Mouse (Mus musculus) MEL (cell line): Measurements from ENCODE around the gene Aktip. TPM values are rescaled to one million over a fixed set of nuclear protein-coding genes. Genes with fewer than 3 reads are reported as not detected.

ENCODE experiments used
- DNase-seq: peaks from one replicate; pipeline ENCODE4 v3.0.0; 2011; ENCODE audit warnings: low read depth, low spot score
- H3K27ac ChIP-seq: 2 replicates; pipeline ENCODE4 v1.5.1; 2012; ENCODE audit warnings: low read depth, mild to moderate bottlenecking, control low read depth, low read length, moderate library complexity; ENCODE audit not compliant: control insufficient read depth
- H3K27me3 ChIP-seq, 2 experiments: fragments of 150-350 bp in 1 of 2; sonication (generic) in 1 of 2; 2 replicates each; pipeline ENCODE4 v1.6.1; 2012; ENCODE audit warnings: low read length in 2 of 2, mild to moderate bottlenecking in 2 of 2, improper control_type of control experiment in 1 of 2, moderate library complexity in 1 of 2; ENCODE audit not compliant: insufficient read depth in 2 of 2, control insufficient read depth in 1 of 2
- H3K36me3 ChIP-seq, 2 experiments: 2 replicates each; pipeline ENCODE4 v1.6.1; 2012 to 2014; ENCODE audit warnings: low read length in 2 of 2, improper control_type of control experiment in 1 of 2, inconsistent platforms in 1 of 2, mild to moderate bottlenecking in 1 of 2; ENCODE audit not compliant: insufficient read depth in 2 of 2, control insufficient read depth in 1 of 2
- H3K4me1 ChIP-seq, 2 experiments: fragments of 150-350 bp in 1 of 2; sonication (generic) in 1 of 2; 2 replicates each; pipeline ENCODE4 v1.6.1; 2012; ENCODE audit warnings: low read length in 2 of 2, improper control_type of control experiment in 1 of 2, mild to moderate bottlenecking in 1 of 2; ENCODE audit not compliant: insufficient read depth in 2 of 2, control insufficient read depth in 1 of 2
- H3K4me3 ChIP-seq, 2 experiments: fragments of 150-350 bp in 1 of 2; sonication (generic) in 1 of 2; 2 replicates each; pipeline ENCODE4 v1.5.1; 2012; ENCODE audit warnings: low read depth in 2 of 2, low read length in 2 of 2, mild to moderate bottlenecking in 2 of 2, moderate library complexity in 2 of 2, control low read depth in 1 of 2, improper control_type of control experiment in 1 of 2; ENCODE audit not compliant: control insufficient read depth in 1 of 2, insufficient read depth in 1 of 2
- H3K79me2 ChIP-seq: 2 replicates; pipeline ENCODE4 v1.6.1; 2012; ENCODE audit warnings: mild to moderate bottlenecking, low read length, moderate library complexity; ENCODE audit not compliant: control insufficient read depth, poor library complexity, insufficient read depth
- H3K9ac ChIP-seq: 2 replicates; pipeline ENCODE4 v1.6.1; 2012; ENCODE audit warnings: low read depth, mild to moderate bottlenecking, control low read depth, low read length, moderate library complexity; ENCODE audit not compliant: control insufficient read depth, poor library complexity, severe bottlenecking
- H3K9me3 ChIP-seq: fragments of 150-350 bp; sonication (generic); replicated peaks from 2 replicates; pipeline ENCODE4 v1.6.1; 2012; ENCODE audit warnings: mild to moderate bottlenecking, low read length, improper control_type of control experiment, moderate library complexity; ENCODE audit not compliant: insufficient read depth
- CHD1 ChIP-seq: IDR thresholded peaks from 2 replicates; pipeline ENCODE4 v1.6.1; 2012; ENCODE audit warnings: low read depth, mild to moderate bottlenecking, inconsistent platforms, low read length, improper control_type of control experiment
- CTCF ChIP-seq, 3 experiments: IDR thresholded peaks in 2 of 3; conservative IDR thresholded peaks in 1 of 3; 2 replicates each; pipeline ENCODE4 v1.5.1; 2011 to 2012; ENCODE audit warnings: low read length in 3 of 3, low read depth in 2 of 3, mild to moderate bottlenecking in 2 of 3, improper control_type of control experiment in 1 of 3, inconsistent platforms in 1 of 3, mixed read lengths in 1 of 3, moderate library complexity in 1 of 3; ENCODE audit not compliant: control insufficient read depth in 1 of 3, insufficient read depth in 1 of 3, poor library complexity in 1 of 3, severe bottlenecking in 1 of 3
- E2F4 ChIP-seq: IDR thresholded peaks from 2 replicates; pipeline ENCODE4 v1.6.1; 2011; ENCODE audit warnings: low read depth, low read length, improper control_type of control experiment, borderline replicate concordance
- ELF1 ChIP-seq: IDR thresholded peaks from 2 replicates; pipeline ENCODE4 v1.6.1; 2014; ENCODE audit warnings: low read depth, mild to moderate bottlenecking, inconsistent platforms, low read length, improper control_type of control experiment, moderate library complexity
- EP300 ChIP-seq, 2 experiments: IDR thresholded peaks; 2 replicates each; pipeline ENCODE4 v1.6.1; 2011; ENCODE audit warnings: improper control_type of control experiment in 2 of 2, low read length in 2 of 2, low read depth in 1 of 2, mild to moderate bottlenecking in 1 of 2
- ETS1 ChIP-seq: IDR thresholded peaks from 2 replicates; pipeline ENCODE4 v1.6.1; 2012; ENCODE audit warnings: low read depth, mild to moderate bottlenecking, inconsistent platforms, low read length, improper control_type of control experiment, moderate library complexity
- GABPA ChIP-seq: IDR thresholded peaks from 2 replicates; pipeline ENCODE4 v1.6.1; 2012; ENCODE audit warnings: low read depth, mild to moderate bottlenecking, inconsistent platforms, low read length, improper control_type of control experiment, moderate library complexity
- GATA1 ChIP-seq: IDR thresholded peaks from 2 replicates; pipeline ENCODE4 v1.6.1; 2011; ENCODE audit warnings: low read depth, low read length, improper control_type of control experiment
- JUND ChIP-seq: IDR thresholded peaks from 2 replicates; pipeline ENCODE4 v1.6.1; 2011; ENCODE audit warnings: low read depth, mild to moderate bottlenecking, improper control_type of control experiment, low read length
- MAZ ChIP-seq: IDR thresholded peaks from 2 replicates; pipeline ENCODE4 v1.6.1; 2012; ENCODE audit warnings: low read depth, mild to moderate bottlenecking, inconsistent platforms, low read length, improper control_type of control experiment
- MEF2A ChIP-seq: IDR thresholded peaks from 2 replicates; pipeline ENCODE4 v1.6.1; 2014; ENCODE audit warnings: low read depth, mild to moderate bottlenecking, inconsistent platforms, low read length, improper control_type of control experiment; ENCODE audit not compliant: poor library complexity, insufficient replicate concordance, severe bottlenecking; ENCODE audit errors: extremely low read depth
- MXI1 ChIP-seq: IDR thresholded peaks from 2 replicates; pipeline ENCODE4 v1.6.1; 2011; ENCODE audit warnings: mild to moderate bottlenecking, low read depth, low read length, improper control_type of control experiment
- POLR2AphosphoS2 ChIP-seq: IDR thresholded peaks from 2 replicates; pipeline ENCODE4 v1.6.1; 2011; ENCODE audit warnings: low read length, improper control_type of control experiment
- SIN3A ChIP-seq: IDR thresholded peaks from 2 replicates; pipeline ENCODE4 v1.6.1; 2012; ENCODE audit warnings: low read length, improper control_type of control experiment, inconsistent platforms
- SMC3 ChIP-seq: IDR thresholded peaks from 2 replicates; pipeline ENCODE4 v1.6.1; 2011; ENCODE audit warnings: low read depth, low read length, improper control_type of control experiment
- TCF12 ChIP-seq: IDR thresholded peaks from 2 replicates; pipeline ENCODE4 v1.6.1; 2014; ENCODE audit warnings: low read depth, mild to moderate bottlenecking, inconsistent platforms, low read length, improper control_type of control experiment, moderate library complexity
- USF1 ChIP-seq: IDR thresholded peaks from 2 replicates; pipeline ENCODE4 v1.6.1; 2014; ENCODE audit warnings: low read depth, mild to moderate bottlenecking, inconsistent platforms, low read length, improper control_type of control experiment, moderate library complexity
- ZC3H11A ChIP-seq: IDR thresholded peaks from 2 replicates; pipeline ENCODE4 v1.6.1; 2012; ENCODE audit warnings: low read depth, mild to moderate bottlenecking, inconsistent platforms, low read length, improper control_type of control experiment
- ZKSCAN1 ChIP-seq: IDR thresholded peaks from 2 replicates; pipeline ENCODE4 v1.6.1; 2012; ENCODE audit warnings: low read depth, mild to moderate bottlenecking, inconsistent platforms, low read length, improper control_type of control experiment, moderate library complexity
- ZMIZ1 ChIP-seq: IDR thresholded peaks from 2 replicates; pipeline ENCODE4 v1.6.1; 2012; ENCODE audit warnings: low read depth, mild to moderate bottlenecking, inconsistent platforms, low read length, improper control_type of control experiment, moderate library complexity
- polyA plus RNA-seq, 2 experiments: library from polyadenylated mRNA; stranded (reverse) in 1 of 2; unstranded in 1 of 2; fragments of >175 nt in 1 of 2; fragments of >200 nt in 1 of 2; gene quantifications; 2 replicates each; pipeline versions ENCODE4 v1.2.1 to v1.2.4; 2012; ENCODE audit warnings: low replicate concordance in 2 of 2, low read depth in 1 of 2; ENCODE audit not compliant: insufficient read length in 2 of 2, insufficient read depth in 1 of 2, missing spikeins in 1 of 2
- total RNA-seq: library from RNA; depleted of rRNA; stranded (reverse); fragments of 300-350 nt; gene quantifications from 2 replicates; pipeline ENCODE4 v1.2.3, GENCODE M21; 2012

Aktip gene
- total and polyA plus RNA-seq, 3 experiments, result 4.6 to 8.5 TPM; not detected in 1

GRCm38 (mm10) chr8:91098106-91098505 lies 101.7 kb downstream of the Aktip start:
- no peak overlapping the region for H3K4me3 ChIP-seq

GRCm38 (mm10) chr8:91094135-91094534 lies 105.6 kb downstream of the Aktip start:
- TF ChIP-seq GABPA, result no peak
- TF ChIP-seq POLR2AphosphoS2, result no peak
- TF ChIP-seq EP300 (IDR thresholded peaks at IDR 0.05; ENCODE audit: low read depth in 1 of 2, low read length in 2 of 2), result no peak
- TF ChIP-seq SIN3A, result no peak
- no peak for TF ChIP-seq E2F4
- no peak for TF ChIP-seq TCF12
- TF ChIP-seq ELF1, result no peak
- H3K79me2 ChIP-seq, result no peaks in the 10 kb centered on the region
- DNase-seq, result no peak
- no peaks in the 10 kb centered on the region for H3K27me3 ChIP-seq
- no peak overlapping the region for H3K9ac ChIP-seq
- no peaks in the 10 kb centered on the region; a peak in 2 of 4 replicates for H3K36me3 ChIP-seq
- H3K27ac ChIP-seq, result no peak overlapping the region
- H3K4me1 ChIP-seq, result no peaks in the 10 kb centered on the region
- H3K4me3 ChIP-seq, result no peak overlapping the region
- H3K9me3 ChIP-seq, result no peaks in the 10 kb centered on the region

More at GRCm38 (mm10) chr8:91098106-91098505, 101.7 kb downstream of the Aktip start:
- H3K9me3 ChIP-seq, result no peaks in the 10 kb centered on the region
- H3K79me2 ChIP-seq, result no peaks in the 10 kb centered on the region
- no peaks in the 10 kb centered on the region for H3K27me3 ChIP-seq
- TF ChIP-seq CTCF (IDR thresholded peaks at IDR 0.05 in 2 of 3, conservative IDR thresholded peaks at IDR 0.05 in 1 of 3; ENCODE audit: control insufficient read depth in 1 of 3, insufficient read depth in 1 of 3, low read depth in 2 of 3, low read length in 3 of 3, poor library complexity in 1 of 3, severe bottlenecking in 1 of 3) (no peak), ZC3H11A (no peak), ZKSCAN1 (no peak), JUND (no peak), CHD1 (no peak), ZMIZ1 (no peak), TCF12 (no peak), SIN3A (no peak), MXI1 (no peak), GATA1 (no peak), ETS1 (no peak), SMC3 (no peak), MAZ (no peak), ELF1 (no peak), MEF2A (no peak), USF1 (no peak)
- no peak for DNase-seq
- no peak overlapping the region for H3K9ac ChIP-seq
- H3K4me1 ChIP-seq, result no peaks in the 10 kb centered on the region
- H3K36me3 ChIP-seq, result no peaks in the 10 kb centered on the region; a peak in 2 of 4 replicates
- no peak overlapping the region for H3K27ac ChIP-seq
